Mouse (Mus musculus) forebrain, embryonic 10.5 days (tissue): ENCODE data around the gene Mycbp2. TPM values are rescaled to one million over a fixed set of nuclear protein-coding genes. Genes with fewer than 3 reads are reported as not detected.

ENCODE experiments used
- DNase-seq: peaks from one replicate; pipeline ENCODE4 v3.0.0-alpha.2; 2017; ENCODE audit warnings: low spot score; ENCODE audit errors: extremely low spot score
- H3K27ac ChIP-seq: fragments of 300-500 bp; sonication (generic); 2 replicates; pipeline ENCODE4 v1.5.1; 2016; ENCODE audit warnings: mild to moderate bottlenecking
- H3K27me3 ChIP-seq: fragments of 300-500 bp; sonication (generic); 2 replicates; pipeline ENCODE4 v1.6.1; 2016; ENCODE audit warnings: mild to moderate bottlenecking; ENCODE audit not compliant: poor library complexity, severe bottlenecking
- H3K36me3 ChIP-seq: fragments of 300-500 bp; sonication (generic); replicated peaks from 2 replicates; pipeline ENCODE4 v1.6.1; 2016; ENCODE audit warnings: mild to moderate bottlenecking, moderate library complexity
- H3K4me1 ChIP-seq: fragments of 300-500 bp; sonication (generic); 2 replicates; pipeline ENCODE4 v1.6.1; 2016
- H3K4me3 ChIP-seq: fragments of 300-500 bp; sonication (generic); 2 replicates; pipeline ENCODE4 v1.5.1; 2016; ENCODE audit warnings: mild to moderate bottlenecking, moderate library complexity
- H3K9me3 ChIP-seq: fragments of 300-500 bp; sonication (generic); 2 replicates; pipeline ENCODE4 v1.6.1; 2016; ENCODE audit warnings: mild to moderate bottlenecking, moderate library complexity
- WGBS: fragments of 180-500 bp; shearing (Covaris S2); methylation state at CpG from one replicate; pipeline ENCODE4 v1.1.7; 2016; 5-methylcytosine and 5-hydroxymethylcytosine counted together
- polyA plus RNA-seq: library from polyadenylated mRNA; unstranded; fragments of >200 nt; fragmentation: Nextera tagmentation; extraction: Ambion mirVana; gene quantifications from 2 replicates; pipeline ENCODE4 v1.2.1, GENCODE M21; 2016

Mycbp2 gene
- polyA plus RNA-seq, 1 experiment from 2014 or later, result 17.2 TPM

DNA sequence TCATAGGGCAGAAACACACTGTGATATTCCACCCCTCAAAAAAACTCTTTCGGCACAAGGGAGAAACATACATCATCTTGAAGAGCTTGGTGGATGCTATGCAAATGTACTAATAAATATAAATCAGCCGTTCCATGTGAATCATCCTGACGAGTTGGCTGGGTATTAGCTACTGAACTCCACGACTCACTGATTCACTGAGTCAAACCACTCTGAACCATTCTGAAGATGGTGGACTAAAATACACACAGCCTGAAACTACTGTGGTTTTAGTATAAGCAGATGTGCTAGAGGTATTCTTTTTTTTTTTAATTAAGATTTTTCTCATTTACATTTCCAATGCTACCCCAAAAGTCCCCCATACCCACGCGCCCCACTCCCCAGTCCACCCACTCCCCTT, 111.8 kb downstream of the Mycbp2 start:
- peaks cover 5% of the 10 kb centered on the region; the same call in 1 of the 2 replicates for H3K4me1 ChIP-seq
- no peaks in the 10 kb centered on the region for H3K27me3 ChIP-seq
- WGBS, result 92% methylated on average over 6 of the region's 6 CpGs
- H3K4me3 ChIP-seq, result no peak overlapping the region
- H3K9me3 ChIP-seq, result no peaks in the 10 kb centered on the region
- H3K36me3 ChIP-seq, result peaks cover 18% of the 10 kb centered on the region
- DNase-seq, result no peak
- no peak overlapping the region for H3K27ac ChIP-seq

DNA sequence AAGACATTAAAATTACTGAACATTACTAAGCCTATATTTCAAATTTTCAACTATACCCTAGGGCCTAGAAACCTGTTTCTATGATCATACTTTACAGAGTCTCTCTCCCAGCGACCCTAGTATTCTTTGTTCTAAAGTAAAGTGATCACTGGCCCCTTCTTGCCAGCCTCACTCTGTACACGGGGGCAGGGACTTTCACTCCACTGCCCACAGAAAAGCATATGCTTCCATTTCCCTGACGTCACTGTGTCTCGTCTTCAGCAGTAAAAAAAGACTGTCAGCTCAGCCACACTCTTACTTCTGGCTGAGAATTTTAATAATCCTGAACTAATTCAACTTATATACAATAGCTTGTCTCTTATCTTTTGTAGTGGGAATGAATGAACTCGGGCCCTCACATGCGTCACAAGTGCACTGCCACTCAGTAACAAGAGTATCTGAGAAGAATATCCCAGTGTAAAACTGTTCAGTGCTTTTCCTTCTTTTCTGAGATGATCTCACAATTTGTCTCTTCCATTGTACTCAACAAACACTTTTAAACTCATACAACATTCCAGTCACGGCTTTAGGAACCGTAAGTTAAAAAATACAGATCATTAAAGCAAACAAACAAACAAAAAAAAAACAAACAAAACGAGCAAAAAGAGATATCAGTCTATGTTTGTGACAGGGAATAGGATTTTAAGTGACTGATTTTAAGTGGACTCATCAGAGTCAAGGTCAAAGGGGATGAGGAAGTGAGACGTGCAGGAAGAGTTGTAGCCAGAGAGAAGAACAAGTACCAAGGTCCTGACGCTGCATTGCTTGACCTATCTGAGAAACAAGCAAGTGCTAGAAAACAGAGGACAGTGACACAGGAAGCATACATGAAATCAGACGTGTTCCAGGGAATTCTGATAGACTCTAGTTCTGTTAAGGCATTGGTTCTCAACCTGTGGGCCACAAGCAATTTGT, 112.7 kb downstream of the Mycbp2 start:
- Histone ChIP-seq H3K27me3 (no peaks in the 10 kb centered on the region), H3K4me3 (no peak overlapping the region), H3K9me3 (no peaks in the 10 kb centered on the region), H3K27ac (no peak overlapping the region), H3K4me1 (peaks cover 5% of the 10 kb centered on the region; the same call in 1 of the 2 replicates), H3K36me3 (peaks cover 21% of the 10 kb centered on the region)
- 69% methylated on average over 12 of the region's 12 CpGs for WGBS
- DNase-seq, result no peak

DNA sequence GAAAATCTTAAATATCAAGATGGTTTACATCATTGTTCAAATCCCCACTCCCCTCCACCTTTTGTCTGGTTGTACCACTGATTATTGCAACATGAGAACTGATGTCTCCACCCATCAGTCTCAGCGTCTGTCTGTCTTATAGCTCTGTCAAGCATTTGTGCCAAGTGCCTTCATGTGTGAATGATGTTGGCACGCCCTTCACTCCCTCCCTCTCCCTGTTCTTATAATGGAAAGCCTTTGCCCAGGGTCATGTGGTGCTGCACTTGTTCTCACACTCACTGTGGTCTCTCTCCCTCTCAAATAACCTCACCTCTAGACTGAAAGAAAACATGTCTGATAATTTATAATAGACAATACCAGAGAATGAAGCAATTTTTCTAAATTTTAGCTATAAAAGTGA, 124.3 kb downstream of the Mycbp2 start:
- Histone ChIP-seq H3K27ac (no peak overlapping the region), H3K4me1 (no peaks in the 10 kb centered on the region), H3K36me3 (peaks cover 63% of the 10 kb centered on the region), H3K9me3 (no peaks in the 10 kb centered on the region), H3K27me3 (no peaks in the 10 kb centered on the region), H3K4me3 (no peak overlapping the region)
- 85% methylated on average over 2 of the region's 2 CpGs for WGBS
- DNase-seq, result no peak

DNA sequence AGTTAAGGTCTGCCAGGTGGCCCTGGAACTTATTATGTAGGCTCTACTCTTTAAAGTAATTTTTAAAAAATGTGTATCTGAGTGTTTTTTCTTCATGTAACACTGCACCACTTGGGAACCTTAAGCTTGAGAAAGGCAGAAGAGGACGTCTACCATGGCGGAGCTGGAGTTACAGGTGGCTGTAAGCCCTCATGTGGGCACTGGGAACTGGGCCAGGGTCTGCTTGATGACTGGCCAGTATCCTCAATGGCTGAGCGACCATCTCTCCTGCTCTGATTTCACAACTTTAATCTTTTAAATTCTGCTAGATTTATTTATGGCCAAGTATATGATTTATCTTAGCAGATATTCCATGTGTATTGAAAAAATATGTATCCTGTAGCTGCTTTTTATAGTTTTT, 124.9 kb downstream of the Mycbp2 start:
- no peak for DNase-seq
- Histone ChIP-seq H3K4me3 (no peak overlapping the region), H3K36me3 (peaks cover 63% of the 10 kb centered on the region), H3K27ac (no peak overlapping the region), H3K4me1 (no peaks in the 10 kb centered on the region), H3K27me3 (no peaks in the 10 kb centered on the region), H3K9me3 (no peaks in the 10 kb centered on the region)
- WGBS, result 94% methylated on average over 3 of the region's 3 CpGs

DNA sequence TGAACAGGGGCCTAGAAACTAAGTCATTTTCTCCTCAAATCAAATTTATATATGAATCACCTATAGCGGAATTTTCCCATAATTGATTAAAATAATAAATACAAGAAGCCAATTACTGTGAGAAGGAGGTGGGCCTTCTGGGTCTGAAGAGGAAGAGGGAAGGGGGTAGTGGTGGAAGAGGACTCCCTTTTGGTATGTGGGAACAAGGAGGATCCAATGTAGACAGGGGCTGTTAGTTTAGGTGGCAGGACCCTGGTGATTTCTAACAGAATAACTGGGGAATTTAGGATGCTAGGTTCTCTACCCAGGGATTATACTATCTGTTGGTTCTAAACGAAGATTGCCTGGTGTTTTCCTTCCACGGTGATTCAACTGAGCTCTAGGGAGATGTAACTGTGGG, 130.3 kb downstream of the Mycbp2 start:
- H3K4me1 ChIP-seq, result no peaks in the 10 kb centered on the region
- H3K27me3 ChIP-seq, result no peaks in the 10 kb centered on the region
- H3K4me3 ChIP-seq, result no peak overlapping the region
- no peak for DNase-seq
- H3K27ac ChIP-seq, result no peak overlapping the region
- H3K36me3 ChIP-seq, result peaks cover 56% of the 10 kb centered on the region
- WGBS, result 80% methylated on average over 3 of the region's 3 CpGs
- H3K9me3 ChIP-seq, result no peaks in the 10 kb centered on the region

DNA sequence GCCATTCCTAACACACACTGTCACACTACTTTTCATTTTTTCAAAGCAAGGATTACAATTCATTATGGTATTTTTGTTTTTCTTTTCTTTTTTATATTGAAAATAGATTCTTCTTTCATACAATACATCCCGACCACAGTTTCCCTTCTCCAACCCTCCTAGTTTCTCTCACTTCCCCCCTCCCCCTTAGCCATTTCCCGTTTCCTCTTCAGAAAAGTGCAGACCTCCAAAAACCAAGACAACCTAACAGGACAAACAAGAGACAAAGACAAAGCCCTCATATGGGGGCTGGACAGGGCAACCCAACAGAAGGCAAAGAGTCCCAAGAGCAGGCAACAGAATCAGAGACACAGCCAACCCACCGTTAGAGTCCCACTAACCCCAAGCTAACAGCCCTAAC, 160.0 kb downstream of the Mycbp2 start:
- no peaks in the 10 kb centered on the region for H3K27me3 ChIP-seq
- peaks cover 58% of the 10 kb centered on the region for H3K36me3 ChIP-seq
- no peaks in the 10 kb centered on the region for H3K9me3 ChIP-seq
- no peak for DNase-seq
- 92% methylated on average over 3 of the region's 3 CpGs for WGBS
- H3K4me1 ChIP-seq, result no peaks in the 10 kb centered on the region
- no peak overlapping the region for H3K27ac ChIP-seq
- H3K4me3 ChIP-seq, result no peak overlapping the region

DNA sequence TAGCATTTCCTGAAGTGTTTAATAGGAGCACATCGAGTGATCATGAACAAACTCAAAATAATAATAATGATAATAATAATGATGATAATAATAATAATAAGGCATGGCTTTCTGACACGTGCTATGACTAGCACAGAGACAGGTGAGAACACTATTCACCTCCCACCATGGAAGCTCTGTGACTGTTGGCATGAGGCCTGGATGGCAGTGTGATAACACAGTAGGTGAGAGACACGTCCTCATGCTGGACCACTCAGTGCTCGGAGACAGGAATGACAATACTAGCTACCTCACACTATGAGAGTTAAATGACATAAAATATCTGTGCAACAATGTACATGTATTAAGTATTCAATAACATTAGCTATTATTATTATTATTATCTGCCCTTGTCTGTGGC, 160.5 kb downstream of the Mycbp2 start:
- no peak overlapping the region for H3K4me3 ChIP-seq
- H3K36me3 ChIP-seq, result peaks cover 54% of the 10 kb centered on the region
- WGBS, result 90% methylated on average over 4 of the region's 4 CpGs
- DNase-seq, result no peak
- no peak overlapping the region for H3K27ac ChIP-seq
- H3K27me3 ChIP-seq, result no peaks in the 10 kb centered on the region
- H3K4me1 ChIP-seq, result no peaks in the 10 kb centered on the region
- no peaks in the 10 kb centered on the region for H3K9me3 ChIP-seq

DNA sequence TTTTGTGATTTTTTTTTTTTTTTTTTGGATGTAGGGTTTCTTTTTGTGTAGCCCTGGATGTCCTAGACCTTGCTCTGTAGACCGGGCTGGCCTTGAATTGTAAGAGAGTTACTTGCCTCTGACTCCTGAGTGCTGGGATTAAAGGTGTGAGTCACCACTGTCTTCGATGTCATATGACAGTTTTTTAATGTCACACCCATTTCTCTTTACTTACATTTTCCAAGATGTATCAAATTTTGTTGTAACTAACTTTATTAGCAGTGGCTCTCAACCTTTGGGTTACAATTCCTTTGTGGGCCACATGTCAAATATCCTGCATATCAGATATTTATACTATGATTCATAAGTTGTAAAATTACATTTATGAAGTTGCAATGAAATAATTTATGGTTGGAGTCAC, 166.5 kb downstream of the Mycbp2 start:
- H3K27ac ChIP-seq, result no peak overlapping the region
- no peaks in the 10 kb centered on the region for H3K27me3 ChIP-seq
- DNase-seq, result no peak
- WGBS, result 88% methylated on average over 2 of the region's 2 CpGs
- H3K4me3 ChIP-seq, result no peak overlapping the region
- peaks cover 20% of the 10 kb centered on the region for H3K36me3 ChIP-seq
- H3K9me3 ChIP-seq, result no peaks in the 10 kb centered on the region
- no peaks in the 10 kb centered on the region for H3K4me1 ChIP-seq

DNA sequence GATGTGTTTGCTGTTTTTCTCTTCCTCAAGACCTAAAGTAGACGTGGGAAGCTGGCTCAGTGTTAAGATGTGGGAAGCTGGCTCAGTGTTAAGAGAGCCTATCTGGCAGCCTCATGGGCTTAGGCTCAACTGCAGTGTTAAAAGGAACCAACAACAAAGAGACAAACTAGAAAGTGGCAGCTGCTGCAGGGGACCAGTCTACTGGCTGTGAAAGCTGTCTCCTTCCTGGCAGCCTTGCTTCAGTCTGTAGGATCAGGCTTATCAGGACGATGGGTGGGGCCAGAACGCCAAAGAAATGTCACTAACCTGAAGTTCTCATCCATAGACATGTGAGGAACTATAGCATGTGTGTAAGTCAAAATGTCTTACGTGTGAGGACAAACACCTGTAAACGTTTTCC, 183.7 kb downstream of the Mycbp2 start:
- 77% methylated on average over 5 of the region's 5 CpGs for WGBS
- Histone ChIP-seq H3K27me3 (no peaks in the 10 kb centered on the region), H3K27ac (no peak overlapping the region)

DNA sequence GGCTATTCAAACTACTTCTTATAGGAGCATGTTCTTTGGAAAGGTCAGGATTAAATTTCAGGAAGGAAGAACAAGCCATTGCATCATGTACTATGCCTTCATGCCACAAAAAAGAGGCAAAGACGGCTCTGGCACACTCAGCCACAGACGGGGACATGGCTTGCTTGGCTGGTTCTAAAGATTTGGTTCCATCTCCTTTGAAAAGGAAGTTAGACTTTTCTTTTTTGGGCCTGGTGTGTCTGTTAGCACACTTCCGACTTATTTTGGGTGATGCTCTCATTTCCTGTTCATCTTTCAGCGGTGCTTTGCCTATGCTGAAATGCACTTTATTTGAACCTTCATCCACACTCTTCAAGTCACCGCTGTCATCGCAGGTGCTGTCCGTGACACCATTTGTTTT, 190.9 kb downstream of the Mycbp2 start:
- Histone ChIP-seq H3K27me3 (no peaks in the 10 kb centered on the region), H3K4me3 (no peak overlapping the region), H3K36me3 (peaks cover 44% of the 10 kb centered on the region), H3K9me3 (no peaks in the 10 kb centered on the region), H3K27ac (no peak overlapping the region), H3K4me1 (no peaks in the 10 kb centered on the region)
- 90% methylated on average over 7 of the region's 7 CpGs for WGBS
- DNase-seq, result no peak

More for the DNA sequence above, 183.7 kb downstream of the Mycbp2 start:
- H3K36me3 ChIP-seq, result peaks cover 6% of the 10 kb centered on the region; the same call in 1 of the 2 replicates
- no peaks in the 10 kb centered on the region for H3K9me3 ChIP-seq
- no peaks in the 10 kb centered on the region for H3K4me1 ChIP-seq
- no peak overlapping the region for H3K4me3 ChIP-seq
- no peak for DNase-seq

DNA sequence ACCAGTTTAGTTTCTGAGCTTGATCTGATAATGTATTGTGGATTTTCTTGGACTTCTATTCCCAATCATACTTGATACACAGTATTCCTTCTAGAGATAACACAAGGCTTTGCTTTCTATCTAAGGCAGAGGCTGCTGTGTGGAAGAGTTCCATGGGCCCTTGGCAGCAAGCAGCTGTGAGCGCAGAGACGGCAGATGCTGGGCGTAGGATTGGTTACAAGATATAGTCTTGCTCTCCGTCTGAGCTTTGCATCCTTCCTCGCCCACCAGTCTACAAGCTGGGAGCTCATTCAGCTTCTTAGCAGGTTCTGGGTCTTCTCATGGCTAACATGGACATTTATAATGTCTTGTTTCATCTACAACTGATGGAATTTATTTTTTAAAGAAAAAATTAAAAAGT, 196.5 kb downstream of the Mycbp2 start:
- Histone ChIP-seq H3K9me3 (no peaks in the 10 kb centered on the region), H3K4me1 (no peaks in the 10 kb centered on the region), H3K27me3 (no peaks in the 10 kb centered on the region), H3K4me3 (no peak overlapping the region), H3K27ac (no peak overlapping the region), H3K36me3 (peaks cover 54% of the 10 kb centered on the region)
- no peak for DNase-seq
- WGBS, result 90% methylated on average over 5 of the region's 5 CpGs

DNA sequence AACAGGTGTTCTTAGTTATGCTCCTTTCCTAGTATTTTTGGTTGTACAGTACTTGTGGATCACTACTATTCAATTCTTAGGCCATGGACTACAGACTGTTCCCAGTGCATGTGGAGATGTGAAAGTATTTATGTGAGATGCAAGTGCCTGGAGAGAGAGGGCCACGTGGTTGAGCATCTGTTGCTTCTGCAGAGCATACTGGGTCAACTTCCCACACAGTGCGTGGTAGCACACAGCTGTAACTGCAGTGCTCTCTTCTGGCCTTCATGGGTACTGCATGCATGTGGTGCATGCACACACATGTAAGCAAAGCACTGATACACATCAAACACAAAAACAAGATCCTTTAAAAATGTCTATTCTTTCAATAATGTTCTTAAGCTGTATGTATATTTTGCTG, 214.6 kb downstream of the Mycbp2 start:
- Histone ChIP-seq H3K36me3 (peaks cover 65% of the 10 kb centered on the region), H3K27me3 (no peaks in the 10 kb centered on the region), H3K4me3 (no peak overlapping the region), H3K9me3 (no peaks in the 10 kb centered on the region), H3K4me1 (no peaks in the 10 kb centered on the region), H3K27ac (no peak overlapping the region)
- WGBS, result 88% methylated on average over 2 of the region's 2 CpGs
- no peak for DNase-seq

DNA sequence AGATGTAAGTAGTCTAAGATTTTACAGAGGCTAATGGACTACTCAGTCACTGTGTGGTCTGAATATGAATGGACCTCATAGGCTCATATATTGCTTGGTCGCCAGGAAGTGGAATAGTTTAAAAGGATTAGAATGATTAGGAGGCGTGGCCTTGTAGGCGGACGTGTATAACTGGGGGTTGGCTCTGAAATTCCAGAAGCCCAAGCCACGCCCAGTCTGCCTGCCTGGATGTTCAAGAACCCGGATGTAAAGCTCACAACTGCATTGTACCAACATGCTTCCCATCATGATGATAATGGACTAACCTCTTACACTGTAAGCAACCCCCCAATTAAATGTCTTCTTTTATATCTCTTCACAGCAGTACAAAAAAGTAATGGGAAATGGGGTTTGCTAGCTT, 220.9 kb downstream of the Mycbp2 start:
- no peaks in the 10 kb centered on the region for H3K27me3 ChIP-seq
- peaks cover 79% of the 10 kb centered on the region for H3K36me3 ChIP-seq
- H3K9me3 ChIP-seq, result no peaks in the 10 kb centered on the region
- no peak overlapping the region for H3K4me3 ChIP-seq
- 88% methylated on average over 6 of the region's 6 CpGs for WGBS
- no peak for DNase-seq
- H3K4me1 ChIP-seq, result no peaks in the 10 kb centered on the region
- H3K27ac ChIP-seq, result no peak overlapping the region
